ENCODE assay signal across 8 mouse cellular contexts in the genomic region with DNA sequence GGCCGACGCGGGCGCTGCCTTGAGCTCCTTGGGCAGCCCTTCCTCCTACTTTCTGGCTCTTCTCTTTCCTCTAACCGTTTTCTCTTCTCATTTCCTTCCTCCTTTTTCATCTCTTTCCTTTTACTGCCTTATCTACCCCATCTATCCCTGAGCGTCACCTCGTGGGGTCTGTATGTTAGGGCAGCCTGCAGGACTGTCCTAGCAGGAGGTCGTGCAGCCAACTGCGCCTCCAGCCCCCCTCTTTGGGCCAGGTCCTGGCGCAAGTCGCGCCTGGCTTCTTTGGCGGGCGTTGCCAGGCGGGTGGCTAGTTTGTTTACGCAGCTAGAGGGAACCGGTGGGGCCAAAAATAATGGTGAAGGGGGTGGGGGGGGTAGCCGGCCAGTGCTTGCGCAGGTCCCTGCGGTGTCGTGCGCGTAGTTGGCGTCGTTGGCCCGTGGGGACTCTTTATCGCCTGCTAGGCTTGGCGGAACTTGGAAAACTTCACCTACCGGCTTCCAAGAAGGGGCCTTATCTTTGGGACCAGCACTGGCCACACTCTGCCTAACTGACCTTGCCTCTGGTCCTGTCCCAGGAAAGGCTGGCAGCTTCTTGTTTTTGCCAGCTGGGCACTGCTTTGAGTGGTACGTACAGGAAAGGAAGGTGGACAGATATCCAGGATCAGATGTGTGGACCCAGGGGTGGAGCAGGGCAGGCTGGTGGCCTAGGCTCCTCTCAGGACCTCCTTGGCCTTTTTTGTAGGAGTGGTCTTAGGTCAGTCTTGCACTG. TPM values are rescaled to one million over a fixed set of nuclear protein-coding genes. Genes with fewer than 3 reads are reported as not detected.
A peak's percentile ranks its signal among the peaks of the same experiment; 100 is the strongest.
DNase-seq lines count a peak whose midpoint lies in the region; ATAC-seq and TF ChIP-seq lines count a peak whose summit lies in the region.

No protein-coding gene starts in this region.

- H3K9ac ChIP-seq in kidney, embryonic 15.5 days, result peak overlapping the region; percentile 92
- peak overlapping the region; percentile 86 for H3K9ac ChIP-seq in stomach, embryonic 16.5 days (ENCODE audit: low read length)

- H3K27me3 ChIP-seq in thymus, adult 2 months (ENCODE audit: control insufficient read depth, insufficient read depth, low read length), result no peaks in the 10 kb centered on the region
- no peaks in the 10 kb centered on the region for H3K27me3 ChIP-seq in kidney, embryonic 15.5 days
- H3K27me3 ChIP-seq in stomach, embryonic 16.5 days (ENCODE audit: control insufficient read depth, insufficient read depth, low read length), result no peaks in the 10 kb centered on the region

- H3K79me2 ChIP-seq in macrophage (ENCODE audit: inconsistent target), result peaks cover 60% of the 10 kb centered on the region

- H3K4me1 ChIP-seq in thymus, adult 2 months (replicated peaks; ENCODE audit: control insufficient read depth, insufficient read depth, low read length), result peaks cover 29% of the 10 kb centered on the region
- peaks cover 46% of the 10 kb centered on the region for H3K4me1 ChIP-seq in kidney, embryonic 15.5 days
- peaks cover 27% of the 10 kb centered on the region for H3K4me1 ChIP-seq in stomach, embryonic 16.5 days (ENCODE audit: control insufficient read depth, insufficient read depth, low read length)

- H3K4me2 ChIP-seq in kidney, embryonic 15.5 days, result peak overlapping the region; percentile 93
- peak overlapping the region; percentile 95 for H3K4me2 ChIP-seq in stomach, embryonic 16.5 days (ENCODE audit: low read depth, low read length)

- no peak for TF ChIP-seq CTCF in thymus, adult 2 months (IDR thresholded peaks at IDR 0.05; ENCODE audit: borderline replicate concordance, control insufficient read depth, extremely low read depth, insufficient read depth, low read length, poor library complexity)

- no peak for ATAC-seq in kidney, embryonic 15.5 days (replicated peaks; ENCODE audit: low FRiP score)
- no peak for ATAC-seq in stomach, embryonic 16.5 days (ENCODE audit: insufficient read depth, low FRiP score)
- ATAC-seq in inflammation-experienced regulatory T-cells, adult 6 months, result no peak

- no peaks in the 10 kb centered on the region for H3K9me3 ChIP-seq in kidney, embryonic 15.5 days (replicated peaks)
- H3K9me3 ChIP-seq in stomach, embryonic 16.5 days (replicated peaks; ENCODE audit: control insufficient read depth, low read length), result no peaks in the 10 kb centered on the region

- H3K4me3 ChIP-seq in thymus, adult 2 months (ENCODE audit: control insufficient read depth, insufficient read depth, low read length), result peak overlapping the region; percentile 73
- H3K4me3 ChIP-seq in kidney, embryonic 15.5 days (replicated peaks), result peak overlapping the region; percentile 74
- peak overlapping the region; percentile 78 for H3K4me3 ChIP-seq in macrophage (ENCODE audit: inconsistent target)
- H3K4me3 ChIP-seq in stomach, embryonic 16.5 days (replicated peaks; ENCODE audit: low read length), result peak overlapping the region; percentile 92

- no peak for DNase-seq in thymus, adult 2 months
- DNase-seq in thymus, postnatal 0 days (ENCODE audit: low spot score), result no peak
- peak; percentile 34 for DNase-seq in embryo, embryonic 9.5 days (ENCODE audit: extremely low spot score)
- peak; percentile 53 for DNase-seq in heart, adult 8-10 months (ENCODE audit: low spot score)

- peak overlapping the region; percentile 50 for H3K27ac ChIP-seq in thymus, adult 2 months (ENCODE audit: control insufficient read depth, insufficient read depth, low read length)
- peak overlapping the region; percentile 48; the same call in 1 of the 2 replicates for H3K27ac ChIP-seq in kidney, embryonic 15.5 days
- H3K27ac ChIP-seq in macrophage, result peak overlapping the region; percentile 65
- H3K27ac ChIP-seq in stomach, embryonic 16.5 days (ENCODE audit: low read length), result peak overlapping the region; percentile 85; the same call in 1 of the 2 replicates

- no peak for TF ChIP-seq POLR2A in thymus, adult 2 months (IDR thresholded peaks at IDR 0.05; ENCODE audit: control insufficient read depth, extremely low read depth, insufficient read depth, low read length, poor library complexity)

- no peaks in the 10 kb centered on the region for H3K36me3 ChIP-seq in thymus, adult 2 months (ENCODE audit: control insufficient read depth, insufficient read depth, low read length)
- peaks cover 43% of the 10 kb centered on the region for H3K36me3 ChIP-seq in kidney, embryonic 15.5 days
- H3K36me3 ChIP-seq in macrophage (ENCODE audit: inconsistent target), result peaks cover 5% of the 10 kb centered on the region; the same call in 1 of the 2 replicates
- H3K36me3 ChIP-seq in stomach, embryonic 16.5 days (ENCODE audit: control insufficient read depth, insufficient read depth, low read length), result no peaks in the 10 kb centered on the region; the same call in 1 of the 2 replicates

- 3% methylated on average over 30 of the region's 30 CpGs for WGBS in thymus, adult 2 months
- 4% methylated on average over 30 of the region's 30 CpGs for WGBS in kidney, embryonic 15.5 days
- 4% methylated on average over 30 of the region's 30 CpGs for WGBS in macrophage (ENCODE audit: missing documents)
- WGBS in stomach, embryonic 16.5 days, result 2% methylated on average over 30 of the region's 30 CpGs

RNA-seq across cellular contexts. Expression of gene Stk11, which starts 1.5 kb away (rescaled TPM):
- 265 and 270 TPM in 2 replicates for polyA plus RNA-seq in thymus, adult 2 months (2012; rRNA removed)
- polyA plus RNA-seq in thymus, postnatal 0 days (2015; fragmentation: Nextera tagmentation; extraction: Ambion mirVana), result 18.2 and 23.2 TPM in 2 replicates
- 100 to 1,000 TPM; 148 to 176 (median 153) TPM for total RNA-seq in heart, adult 8-10 months (2022)
- 15.0 and 22.4 TPM in 2 replicates for polyA plus RNA-seq in kidney, embryonic 15.5 days (2015; fragmentation: Nextera tagmentation; extraction: Ambion mirVana)
- 100 to 1,000 TPM in 25 of 26 experiments, 10 to 100 TPM in 1; 82.3 to 299 (median 163) TPM for total RNA-seq in macrophage (2018; cell fraction: chromatin; rRNA removed)
- 100 to 1,000 TPM in 3 of 26 experiments, 10 to 100 TPM in 23; 66.1 to 109 (median 92.3) TPM for total RNA-seq in macrophage (2018; cell fraction: cytosol; rRNA removed)
- total RNA-seq in macrophage (2018; cell fraction: nucleus; rRNA removed), result 100 to 1,000 TPM in 19 of 26 experiments, 10 to 100 TPM in 7; 75.4 to 159 (median 118) TPM
- polyA plus RNA-seq in macrophage (2018), result 72.6 to 106 TPM (median 79.6 TPM) in 3 replicates
- polyA plus RNA-seq in stomach, embryonic 16.5 days (2015; fragmentation: Nextera tagmentation; extraction: Ambion mirVana), result 14.5 and 14.8 TPM in 2 replicates
- 10 to 100 TPM; 23.5 to 30.3 (median 25.5) TPM for polyA plus RNA-seq in inflammation-experienced regulatory T-cells, adult 6 months (2017; shearing (Covaris generic))

RNA-seq across cellular contexts. Expression of gene Sbno2, which starts 11.7 kb away (rescaled TPM):
- polyA plus RNA-seq in thymus, adult 2 months (2012; rRNA removed), result 127 and 138 TPM in 2 replicates
- 18.3 and 19.7 TPM in 2 replicates for polyA plus RNA-seq in thymus, postnatal 0 days (2015; fragmentation: Nextera tagmentation; extraction: Ambion mirVana)
- 10 to 100 TPM in 3 of 4 experiments, 1 to 10 TPM in 1; 9.5 to 12.0 (median 11.1) TPM for total RNA-seq in heart, adult 8-10 months (2022)
- 14.4 and 16.2 TPM in 2 replicates for polyA plus RNA-seq in kidney, embryonic 15.5 days (2015; fragmentation: Nextera tagmentation; extraction: Ambion mirVana)
- 1,000 to 10,000 TPM in 1 of 26 experiments, 100 to 1,000 TPM in 25; 193 to 1,010 (median 316) TPM for total RNA-seq in macrophage (2018; cell fraction: chromatin; rRNA removed)
- total RNA-seq in macrophage (2018; cell fraction: cytosol; rRNA removed), result 100 to 1,000 TPM in 1 of 26 experiments, 10 to 100 TPM in 25; 35.5 to 111 (median 48.4) TPM
- 100 to 1,000 TPM; 103 to 721 (median 158) TPM for total RNA-seq in macrophage (2018; cell fraction: nucleus; rRNA removed)
- polyA plus RNA-seq in macrophage (2018), result 23.7 to 43.6 TPM (median 42.5 TPM) in 3 replicates
- polyA plus RNA-seq in stomach, embryonic 16.5 days (2015; fragmentation: Nextera tagmentation; extraction: Ambion mirVana), result 17.2 and 19.0 TPM in 2 replicates
- polyA plus RNA-seq in inflammation-experienced regulatory T-cells, adult 6 months (2017; shearing (Covaris generic)), result 10 to 100 TPM; 30.4 to 39.1 (median 32.6) TPM

RNA-seq across cellular contexts. Expression of gene Atp5d, which starts 21.3 kb away (rescaled TPM):
- polyA plus RNA-seq in thymus, adult 2 months (2012; rRNA removed), result 1,163 and 1,361 TPM in 2 replicates
- polyA plus RNA-seq in thymus, postnatal 0 days (2015; fragmentation: Nextera tagmentation; extraction: Ambion mirVana), result 588 TPM in 2 replicates
- 1,000 to 10,000 TPM; 1,050 to 1,135 (median 1,101) TPM for total RNA-seq in heart, adult 8-10 months (2022)
- polyA plus RNA-seq in kidney, embryonic 15.5 days (2015; fragmentation: Nextera tagmentation; extraction: Ambion mirVana), result 594 and 612 TPM in 2 replicates
- total RNA-seq in macrophage (2018; cell fraction: chromatin; rRNA removed), result 10 to 100 TPM in 16 of 26 experiments, 1 to 10 TPM in 10; 3.8 to 43.6 (median 11.7) TPM
- total RNA-seq in macrophage (2018; cell fraction: cytosol; rRNA removed), result 100 to 1,000 TPM; 148 to 224 (median 185) TPM
- 10 to 100 TPM; 18.0 to 57.5 (median 33.5) TPM for total RNA-seq in macrophage (2018; cell fraction: nucleus; rRNA removed)
- polyA plus RNA-seq in macrophage (2018), result 68.4 to 213 TPM (median 169 TPM) in 3 replicates
- 536 and 594 TPM in 2 replicates for polyA plus RNA-seq in stomach, embryonic 16.5 days (2015; fragmentation: Nextera tagmentation; extraction: Ambion mirVana)
- 100 to 1,000 TPM; 297 to 357 (median 299) TPM for polyA plus RNA-seq in inflammation-experienced regulatory T-cells, adult 6 months (2017; shearing (Covaris generic))

RNA-seq across cellular contexts. Expression of gene Cbarp, which starts 23.5 kb away (rescaled TPM):
- 34.0 and 37.7 TPM in 2 replicates for polyA plus RNA-seq in thymus, adult 2 months (2012; rRNA removed)
- polyA plus RNA-seq in thymus, postnatal 0 days (2015; fragmentation: Nextera tagmentation; extraction: Ambion mirVana), result 3.5 and 4.3 TPM in 2 replicates
- total RNA-seq in heart, adult 8-10 months (2022), result 1 to 10 TPM; 3.8 to 6.1 (median 4.6) TPM
- polyA plus RNA-seq in kidney, embryonic 15.5 days (2015; fragmentation: Nextera tagmentation; extraction: Ambion mirVana), result 5.7 and 6.1 TPM in 2 replicates
- 10 to 100 TPM in 3 of 26 experiments, 1 to 10 TPM in 22, under 1 TPM in 1; 0.58 to 13.3 (median 5.5) TPM for total RNA-seq in macrophage (2018; cell fraction: chromatin; rRNA removed)
- total RNA-seq in macrophage (2018; cell fraction: cytosol; rRNA removed), result 1 to 10 TPM in 22 of 26 experiments, under 1 TPM in 4; 0.79 to 3.8 (median 1.7) TPM
- 10 to 100 TPM in 3 of 26 experiments, 1 to 10 TPM in 23; 2.2 to 12.1 (median 4.5) TPM for total RNA-seq in macrophage (2018; cell fraction: nucleus; rRNA removed)
- polyA plus RNA-seq in macrophage (2018), result 1.9 to 3.0 TPM (median 2.4 TPM) in 3 replicates
- 3.1 and 3.9 TPM in 2 replicates for polyA plus RNA-seq in stomach, embryonic 16.5 days (2015; fragmentation: Nextera tagmentation; extraction: Ambion mirVana)
- 1 to 10 TPM in 2 of 3 experiments, under 1 TPM in 1; 0.60 to 2.3 (median 1.3) TPM for polyA plus RNA-seq in inflammation-experienced regulatory T-cells, adult 6 months (2017; shearing (Covaris generic))

RNA-seq across cellular contexts. Expression of gene Midn, which starts 31.0 kb away (rescaled TPM):
- polyA plus RNA-seq in thymus, adult 2 months (2012; rRNA removed), result 342 and 374 TPM in 2 replicates
- polyA plus RNA-seq in thymus, postnatal 0 days (2015; fragmentation: Nextera tagmentation; extraction: Ambion mirVana), result 13.1 and 18.8 TPM in 2 replicates
- total RNA-seq in heart, adult 8-10 months (2022), result 100 to 1,000 TPM in 1 of 4 experiments, 10 to 100 TPM in 3; 83.9 to 111 (median 91.0) TPM
- 18.8 and 19.5 TPM in 2 replicates for polyA plus RNA-seq in kidney, embryonic 15.5 days (2015; fragmentation: Nextera tagmentation; extraction: Ambion mirVana)
- total RNA-seq in macrophage (2018; cell fraction: chromatin; rRNA removed), result 100 to 1,000 TPM in 2 of 26 experiments, 10 to 100 TPM in 24; 13.9 to 126 (median 56.5) TPM
- 10 to 100 TPM; 20.5 to 44.1 (median 32.8) TPM for total RNA-seq in macrophage (2018; cell fraction: cytosol; rRNA removed)
- total RNA-seq in macrophage (2018; cell fraction: nucleus; rRNA removed), result 100 to 1,000 TPM in 2 of 26 experiments, 10 to 100 TPM in 24; 20.4 to 111 (median 44.0) TPM
- 16.3 to 36.3 TPM (median 20.3 TPM) in 3 replicates for polyA plus RNA-seq in macrophage (2018)
- 7.8 and 9.8 TPM in 2 replicates for polyA plus RNA-seq in stomach, embryonic 16.5 days (2015; fragmentation: Nextera tagmentation; extraction: Ambion mirVana)
- 1 to 10 TPM; 7.3 to 9.3 (median 7.5) TPM for polyA plus RNA-seq in inflammation-experienced regulatory T-cells, adult 6 months (2017; shearing (Covaris generic))

Comparison
In these comparisons a context has a peak if more than half of its experiments do, and no peak if none do; other contexts are left out.
1. DNase-seq: peak in embryo, embryonic 9.5 days (single experiment) and heart, adult 8-10 months (single experiment); none in thymus, adult 2 months (single experiment) and thymus, postnatal 0 days (single experiment).
2. Peak in every context shown above with its lines, with median percentiles within 50 percentile points of each other: H3K27ac ChIP-seq and H3K4me3 ChIP-seq.